Mouse (Mus musculus) heart, postnatal 25 days (tissue): ENCODE measurements around the gene Fam214b. TPM values are rescaled to one million over a fixed set of nuclear protein-coding genes. Genes with fewer than 3 reads are reported as not detected.
A peak's percentile ranks its signal among the peaks of the same experiment; 100 is the strongest.

Experiments
- DNase-seq: peaks from one replicate; pipeline ENCODE4 v3.0.0; 2022; ENCODE audit warnings: low spot score
- intact Hi-C: fragments of 180-260 bp; cut with DNase I; formaldehyde crosslinking; loops from one replicate; pipeline ENCODE4 v1.15.1; 2025
- total RNA-seq, 2 experiments: library from RNA; stranded (reverse); gene quantifications; 2 replicates each; pipeline ENCODE4 v1.2.3; 2021

Gene Fam214b
- total RNA-seq, 2 experiments from 2014 or later = 27.7 to 32.8 TPM

DNA sequence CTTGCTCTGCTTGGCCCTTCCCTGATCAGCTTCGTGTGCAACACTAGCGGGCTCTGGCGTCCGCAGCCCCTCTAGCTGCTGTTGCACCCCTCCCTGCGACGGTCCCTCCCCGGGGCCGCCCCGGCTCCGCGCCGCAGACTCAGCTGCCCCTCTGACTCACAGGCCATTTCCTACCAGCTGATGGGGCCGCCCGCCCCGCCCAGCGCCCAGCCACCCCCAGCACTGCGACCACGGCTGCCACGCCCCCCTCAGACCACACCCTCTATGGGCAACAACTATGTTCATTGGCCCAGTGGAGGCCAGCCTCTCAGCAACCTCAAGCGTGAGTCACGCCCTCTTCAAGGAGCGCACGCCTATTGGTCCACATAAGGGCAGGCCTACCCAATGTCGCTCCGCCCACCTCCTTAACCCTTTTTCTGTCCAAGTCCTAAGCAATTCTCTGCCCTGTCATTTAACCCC, 5.9 kb downstream of the Fam214b start:
- peak; percentile 93 for DNase-seq
- intact Hi-C loops = no loop called here

DNA sequence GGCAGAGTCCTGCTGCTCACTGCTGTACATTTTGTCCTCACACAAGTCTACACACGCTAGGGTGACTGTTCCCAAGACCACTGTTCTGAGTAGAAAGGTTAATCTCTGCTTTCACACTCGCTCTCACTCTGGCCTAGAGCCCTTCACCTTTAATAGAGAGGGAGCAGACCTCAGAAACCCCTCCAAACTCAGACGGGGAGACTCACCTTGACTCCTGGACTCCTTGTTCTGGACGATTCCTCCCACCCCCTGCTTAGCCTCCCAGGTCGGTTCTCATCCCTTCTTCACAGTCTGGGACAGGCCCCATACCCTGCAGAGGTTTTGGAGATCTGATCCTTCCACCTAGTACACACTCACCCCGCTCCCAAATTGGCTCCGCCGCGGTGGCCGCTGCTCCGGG, 6.4 kb downstream of the Fam214b start:
- intact Hi-C loops = no loop called here
- DNase-seq = no peak

DNA sequence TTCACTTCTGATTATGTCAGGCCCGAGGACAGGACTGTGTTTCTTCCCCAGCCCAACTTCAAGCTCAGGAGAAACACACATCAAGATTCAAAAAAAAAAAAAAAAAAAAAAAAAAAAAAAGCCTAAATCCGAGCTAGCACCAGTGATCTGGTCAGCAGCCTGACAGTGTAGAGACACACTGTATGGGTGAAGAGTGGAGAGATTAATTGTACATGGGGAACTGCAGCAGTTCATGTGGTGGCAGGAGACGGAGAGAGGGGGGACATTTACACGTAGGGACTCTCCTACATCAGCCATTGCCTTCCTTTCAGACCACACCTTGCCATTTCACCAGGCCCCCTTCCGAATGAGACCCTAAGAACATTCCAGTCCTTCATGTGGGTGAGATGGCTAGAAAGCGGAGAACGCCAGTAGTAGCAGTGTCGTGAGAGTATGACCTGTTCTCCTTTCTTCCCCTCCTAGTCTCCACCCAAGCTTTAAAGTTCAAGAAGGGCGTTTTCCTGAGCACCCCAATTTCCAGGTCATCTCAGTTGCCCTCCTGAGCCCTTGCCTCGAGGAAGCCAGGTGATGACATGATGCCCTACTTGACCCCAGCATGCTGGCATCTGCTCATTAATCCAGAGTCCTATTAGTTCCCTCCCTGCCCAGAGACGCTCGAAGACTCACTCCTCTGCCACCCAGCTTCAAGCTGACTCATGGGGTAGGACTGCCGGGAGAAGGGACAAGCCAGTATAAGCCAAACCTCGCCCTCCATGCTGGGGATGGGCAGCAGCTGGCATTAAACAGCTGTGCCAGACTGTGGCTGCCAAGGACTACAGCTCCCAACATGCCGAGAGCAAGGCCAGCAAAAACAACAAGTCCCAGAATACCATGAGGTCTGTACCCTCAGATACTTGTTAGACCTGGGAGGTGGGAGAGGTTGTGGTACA, 7.2 kb downstream of the Fam214b start:
- peak; percentile 31 for DNase-seq
- intact Hi-C loops = no loop called here

DNA sequence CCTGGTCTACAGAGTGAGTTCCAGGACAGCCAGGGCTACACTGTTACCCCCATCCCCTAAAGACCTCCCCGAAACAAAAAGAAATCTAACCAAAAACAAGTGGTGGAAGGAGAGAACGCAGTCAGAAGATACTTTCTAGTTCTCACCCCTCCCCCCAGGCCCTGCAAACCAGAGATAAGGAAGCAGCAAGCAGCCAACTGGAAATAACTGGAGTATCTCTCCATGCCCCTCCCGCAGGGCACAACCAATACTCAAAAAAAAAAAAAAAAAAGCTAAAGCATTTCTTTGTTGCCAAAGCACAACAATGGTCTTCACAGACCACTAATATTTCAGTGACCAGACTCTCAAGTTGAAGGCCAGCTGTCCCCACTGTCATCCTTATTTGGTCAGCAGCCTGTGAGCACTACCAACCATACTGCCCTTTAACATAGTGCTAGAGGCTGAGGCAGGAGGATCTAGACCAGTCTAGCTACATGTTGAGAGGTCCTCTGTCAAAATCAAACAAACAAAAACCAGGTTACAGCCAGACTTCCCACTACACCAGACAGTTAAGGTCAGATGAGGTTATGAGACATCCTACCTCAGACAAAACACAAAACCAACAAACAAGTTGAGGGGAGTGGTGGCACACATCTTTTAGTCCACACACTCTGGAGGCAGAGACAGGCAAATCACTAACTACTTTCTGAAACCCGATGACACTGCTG, 8.0 kb downstream of the Fam214b start:
- DNase-seq = no peak
- intact Hi-C loops = no loop called here

DNA sequence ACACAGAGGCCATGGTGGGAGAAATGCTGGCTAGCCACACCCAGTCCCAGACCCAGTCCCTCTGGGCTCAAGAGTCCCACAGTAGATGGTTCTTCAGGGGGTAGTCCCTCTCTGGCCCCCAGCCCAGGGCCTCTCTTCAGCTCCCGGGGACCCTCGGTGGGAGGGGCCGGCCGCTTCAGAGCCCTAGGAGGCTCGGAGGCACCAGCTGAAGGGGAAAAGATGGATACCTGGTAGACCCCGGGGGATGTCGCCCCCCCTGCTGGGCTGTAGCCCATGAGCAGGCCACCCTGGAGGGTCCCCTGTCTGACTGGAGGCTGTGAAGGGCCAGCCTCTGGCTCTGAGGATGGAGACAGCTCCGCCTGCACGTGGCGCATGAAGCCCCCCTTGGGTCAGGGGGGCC, 9.7 kb downstream of the Fam214b start:
- intact Hi-C loops = no loop called here
- DNase-seq = no peak

DNA sequence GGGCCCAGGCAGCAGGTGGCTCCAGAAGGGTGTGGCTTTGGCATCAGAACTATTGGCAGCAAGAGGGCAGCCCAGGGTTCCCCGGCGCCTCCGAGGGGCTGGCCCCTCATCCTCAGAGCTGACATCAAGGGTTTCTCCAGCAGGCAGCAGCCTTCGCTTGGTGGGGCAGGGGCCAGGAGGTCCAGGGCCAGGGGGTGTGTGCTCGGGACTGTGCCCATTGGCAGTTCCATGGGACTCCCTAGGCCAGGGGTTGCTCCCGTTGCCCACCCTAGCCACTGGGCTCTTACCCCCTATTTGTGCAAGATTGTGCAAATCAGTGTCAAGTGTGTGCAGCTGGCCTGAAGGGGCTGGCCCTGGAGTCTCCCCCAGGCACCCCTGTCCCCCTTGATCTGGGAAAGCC, 10.2 kb downstream of the Fam214b start:
- intact Hi-C loops = no loop called here
- no peak for DNase-seq

DNA sequence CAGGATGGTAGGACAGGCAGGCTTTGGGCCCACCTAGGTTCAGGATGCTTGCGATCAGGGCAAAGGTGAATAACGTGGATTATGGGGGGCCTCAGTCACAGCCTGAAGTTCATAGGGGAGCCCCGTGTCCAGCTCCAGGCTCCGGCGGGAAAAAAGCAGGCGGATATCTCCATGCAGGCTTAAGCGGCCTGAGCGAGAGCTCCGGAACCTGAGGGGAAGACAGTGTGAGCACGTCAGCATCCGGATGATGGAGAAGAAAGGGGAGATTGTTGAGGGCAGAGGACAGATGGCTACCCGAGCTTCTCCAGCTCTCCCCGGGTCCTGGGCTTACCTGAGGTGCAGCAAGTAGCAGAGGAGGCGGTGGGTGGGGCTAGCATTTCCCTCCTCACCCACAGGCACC, 12.5 kb downstream of the Fam214b start:
- intact Hi-C loops = no loop called here
- no peak for DNase-seq

DNA sequence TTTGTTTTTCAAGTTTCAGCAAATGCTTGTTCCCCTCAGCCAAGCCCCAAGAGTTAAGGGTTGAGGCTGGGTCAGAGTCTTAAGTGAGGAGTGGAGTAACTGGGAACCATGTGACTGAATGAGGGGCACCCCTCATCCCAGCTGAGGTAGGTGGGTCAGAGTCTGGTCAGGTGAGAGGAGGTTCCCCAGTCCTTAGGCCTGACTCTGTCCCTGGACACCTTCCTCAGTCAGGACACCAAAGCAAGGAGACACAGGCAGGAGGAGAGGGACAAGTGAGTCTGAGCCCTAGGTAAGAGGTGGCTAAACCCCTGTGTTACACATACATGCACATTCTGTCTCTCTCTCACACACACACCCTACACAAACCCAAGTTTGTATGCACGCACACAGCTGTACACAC, 13.5 kb downstream of the Fam214b start:
- DNase-seq = no peak
- intact Hi-C loops = no loop called here

DNA sequence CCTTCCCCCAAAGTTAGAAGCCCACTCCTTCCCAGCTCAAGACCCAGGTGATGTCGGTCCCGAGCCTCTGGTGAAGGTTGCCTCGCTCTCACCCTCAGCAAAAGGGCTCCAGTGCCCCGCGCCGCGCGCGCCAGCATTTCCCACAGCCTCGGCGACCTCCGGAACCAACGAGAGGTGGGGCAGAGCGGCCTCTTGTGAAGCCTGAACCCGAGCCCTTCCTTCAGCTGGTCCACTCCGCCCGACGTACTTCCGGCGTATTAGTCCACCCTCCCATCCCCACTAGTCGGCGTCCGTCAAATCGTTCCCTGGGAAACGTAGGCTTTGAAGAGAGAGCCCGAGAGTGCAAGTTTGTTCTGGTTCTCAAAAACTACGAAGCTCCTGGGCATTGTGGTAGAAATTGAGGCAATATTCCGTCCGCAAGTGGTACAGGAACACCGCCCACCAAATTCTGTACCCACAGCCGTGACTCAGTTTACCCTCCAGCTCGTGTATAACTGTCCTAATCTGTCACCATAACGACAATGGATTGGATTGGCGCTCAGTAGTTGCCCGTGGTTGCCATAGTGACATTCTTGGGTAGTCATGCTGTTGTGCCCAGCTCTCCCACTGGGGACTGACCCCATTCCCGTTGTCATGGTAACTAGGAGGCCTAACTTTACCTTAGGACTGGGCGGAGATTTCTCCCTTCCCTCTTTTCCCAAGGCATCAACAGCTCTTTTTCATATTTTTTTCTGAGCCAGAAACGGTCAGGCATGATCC, 14.6 kb downstream of the Fam214b start, which contains the start of gene Stoml2:
Stoml2 (minus strand) TSS at position 474 of the 759 bp plus-strand sequence.
- intact Hi-C loops = no loop called here
- DNase-seq = peak; percentile 82

DNA sequence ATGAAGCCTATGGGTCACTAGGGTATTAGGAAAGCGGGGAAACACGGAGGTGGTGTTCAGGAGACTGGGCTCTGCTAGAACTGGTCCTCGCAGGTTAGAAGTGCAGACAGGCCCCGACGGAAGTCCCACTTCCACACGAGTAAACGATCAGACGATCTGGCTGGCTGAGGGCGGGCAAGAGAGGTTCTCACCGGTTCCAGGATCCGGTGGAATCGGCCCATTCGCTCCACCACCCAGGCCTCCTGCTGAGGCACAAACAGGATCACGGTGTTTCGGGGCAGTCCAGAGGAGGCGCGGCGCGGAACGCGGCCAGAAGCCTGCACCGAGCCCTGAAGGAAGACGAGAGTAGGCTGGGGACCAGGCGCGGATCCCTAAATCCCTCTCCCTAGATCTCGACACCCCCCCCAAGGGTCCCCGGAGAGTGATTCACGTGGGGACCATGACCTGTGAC, 15.2 kb downstream of the Fam214b start:
- intact Hi-C loops = no loop called here
- no peak for DNase-seq

DNA sequence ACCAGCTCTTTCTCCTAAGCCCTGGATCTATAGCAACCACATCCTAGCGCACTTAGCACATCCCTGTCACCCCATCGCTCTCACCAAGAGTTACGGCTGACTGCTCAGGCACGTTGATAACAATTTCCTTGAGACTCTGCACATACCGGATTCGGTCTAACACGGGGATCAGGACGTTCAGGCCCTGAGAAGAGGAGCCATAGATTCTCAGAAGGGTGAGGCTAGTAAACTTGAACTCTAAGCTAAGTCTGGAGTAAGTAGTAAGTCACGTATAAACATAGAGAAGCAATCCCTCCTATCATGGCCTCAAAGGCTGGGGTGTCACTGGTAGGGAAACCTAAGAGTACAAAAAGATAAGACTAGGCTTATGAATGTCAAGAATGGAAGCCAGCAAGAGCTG, 15.7 kb downstream of the Fam214b start:
- intact Hi-C loops = no loop called here
- DNase-seq = no peak

DNA sequence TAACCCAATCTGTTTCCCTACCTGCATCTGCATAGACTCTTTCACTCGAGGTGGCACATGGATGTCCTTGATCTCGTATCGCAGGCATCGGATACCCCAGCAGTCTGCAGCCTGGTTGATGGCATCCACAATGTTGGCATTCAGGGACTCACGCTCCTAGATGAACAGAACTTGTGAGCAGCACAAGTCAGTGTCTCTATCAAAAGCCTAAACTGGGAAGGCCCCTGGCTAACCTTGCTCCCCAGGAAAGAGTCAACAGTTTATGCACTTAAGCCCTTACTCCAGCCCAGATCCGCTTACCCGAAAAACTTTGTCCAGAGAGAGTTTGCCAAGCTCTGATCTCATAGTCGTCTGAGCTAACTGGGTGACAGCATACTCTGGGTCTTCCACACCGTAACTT, 16.3 kb downstream of the Fam214b start:
- intact Hi-C loops = no loop called here

DNA sequence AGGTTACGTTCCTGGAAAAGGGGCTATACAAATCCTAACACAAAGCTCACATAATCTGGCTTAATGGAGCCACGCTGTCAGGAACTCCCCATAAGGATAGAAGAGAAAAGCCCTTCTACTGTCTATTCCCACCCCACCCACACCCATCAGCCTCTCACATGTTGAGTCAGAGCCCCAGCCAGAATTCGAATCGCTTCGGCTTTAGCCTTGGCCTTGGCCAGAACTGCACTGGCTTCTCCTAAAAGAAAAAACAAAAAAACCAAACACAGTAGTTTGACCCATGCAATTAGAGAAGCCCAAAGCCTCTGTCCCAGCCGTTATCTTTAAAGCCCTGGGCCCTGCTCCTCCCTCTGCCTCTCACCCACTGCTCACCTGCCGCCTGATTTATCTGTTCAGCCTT, 16.9 kb downstream of the Fam214b start:
- DNase-seq = no peak
- intact Hi-C loops = no loop called here

More for the DNA sequence above, 16.3 kb downstream of the Fam214b start:
- DNase-seq = no peak

DNA sequence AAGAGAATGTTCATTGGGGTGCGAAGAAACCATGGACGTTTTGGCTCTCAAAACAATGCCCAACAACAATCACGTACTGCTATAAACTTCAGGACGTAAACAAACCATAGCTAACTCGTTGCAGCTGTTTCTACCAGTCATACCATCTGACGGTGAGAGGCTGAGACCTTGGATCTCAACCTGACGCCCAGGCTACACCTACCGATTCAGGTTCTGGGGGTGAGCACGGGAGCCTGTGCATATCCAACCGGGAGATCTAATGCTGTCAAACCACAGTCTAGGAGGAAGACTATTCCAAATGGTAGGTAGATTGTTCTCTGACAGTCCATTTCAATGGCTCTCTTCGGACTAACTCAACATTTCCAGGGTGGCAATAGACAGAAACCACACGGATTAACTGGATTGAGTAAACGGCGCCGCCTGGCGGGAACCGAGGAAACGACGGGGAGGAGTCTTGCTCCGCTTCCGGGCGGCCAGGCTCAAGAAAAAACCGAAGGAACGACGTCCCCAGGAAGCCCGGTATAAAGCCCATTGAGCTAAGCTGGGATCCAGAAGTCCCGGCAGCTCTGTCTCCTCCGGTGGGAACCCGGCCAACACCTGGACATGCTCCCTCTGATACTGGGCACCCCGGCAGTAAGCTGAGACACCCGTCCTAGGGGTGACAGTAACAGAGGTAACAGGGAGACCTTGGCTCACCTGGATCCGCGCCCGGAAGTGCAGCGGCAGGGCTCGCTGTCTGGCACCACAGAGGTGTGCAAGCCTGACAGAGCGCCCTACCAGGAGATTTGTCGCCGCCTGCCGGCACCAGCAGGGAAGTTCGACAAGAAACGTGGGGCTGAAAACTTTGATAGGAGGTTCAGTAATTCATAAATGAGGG, 20.7 kb downstream of the Fam214b start, which contains the start of gene Pigo:
Pigo (minus strand) TSS at position 736 of the 877 bp plus-strand sequence.
- intact Hi-C loops = loop anchor here (1.0 kb wide), 1 partner anchor 19 kb away; no protein-coding TSS in a partner anchor

DNA sequence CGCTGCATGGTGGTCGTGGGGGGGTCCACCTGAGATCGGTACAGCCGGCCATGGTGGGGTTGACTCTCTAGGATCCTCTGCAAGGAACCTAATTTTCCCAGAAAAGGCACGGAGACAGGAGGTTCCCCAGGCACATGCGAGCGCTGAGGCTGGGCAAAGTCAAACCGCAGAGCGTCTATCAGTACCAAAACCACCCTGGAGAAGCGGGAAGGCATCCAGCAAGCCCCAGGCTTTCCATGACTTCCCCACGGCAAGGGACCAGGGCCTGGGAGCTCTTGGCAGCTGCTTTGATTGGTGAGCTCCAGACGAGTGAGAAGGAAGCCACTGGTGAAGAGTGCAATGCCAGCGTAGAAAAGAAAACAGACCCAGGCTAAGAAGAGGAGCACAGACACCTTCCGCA, 21.3 kb downstream of the Fam214b start:
- intact Hi-C loops = loop anchor here (1.0 kb wide), 1 partner anchor 18 kb away; no protein-coding TSS in a partner anchor
- no peak for DNase-seq

More for the DNA sequence above, 20.7 kb downstream of the Fam214b start, which contains the start of gene Pigo:
- DNase-seq = peak; percentile 83

DNA sequence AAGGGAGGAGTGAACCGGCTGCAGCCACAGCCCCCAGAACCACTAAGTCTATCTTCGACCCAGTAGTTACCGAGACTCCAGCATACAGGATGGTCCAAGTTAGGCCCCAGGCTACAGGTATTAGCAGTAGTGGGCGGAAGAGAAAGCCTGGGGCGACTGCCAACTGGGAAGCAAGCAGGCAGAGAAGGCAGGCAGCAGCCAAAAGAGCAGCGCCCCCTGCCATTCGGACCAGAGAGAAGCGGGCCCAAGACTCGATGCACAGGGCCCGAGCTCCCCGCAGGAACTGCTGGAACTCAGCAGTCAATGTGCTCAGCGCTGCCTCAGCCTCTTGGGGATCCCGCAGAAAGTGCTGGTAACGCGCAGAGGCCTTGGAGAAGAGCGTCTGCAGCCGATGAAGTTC, 24.7 kb downstream of the Fam214b start:
- DNase-seq = no peak
- intact Hi-C loops = no loop called here

DNA sequence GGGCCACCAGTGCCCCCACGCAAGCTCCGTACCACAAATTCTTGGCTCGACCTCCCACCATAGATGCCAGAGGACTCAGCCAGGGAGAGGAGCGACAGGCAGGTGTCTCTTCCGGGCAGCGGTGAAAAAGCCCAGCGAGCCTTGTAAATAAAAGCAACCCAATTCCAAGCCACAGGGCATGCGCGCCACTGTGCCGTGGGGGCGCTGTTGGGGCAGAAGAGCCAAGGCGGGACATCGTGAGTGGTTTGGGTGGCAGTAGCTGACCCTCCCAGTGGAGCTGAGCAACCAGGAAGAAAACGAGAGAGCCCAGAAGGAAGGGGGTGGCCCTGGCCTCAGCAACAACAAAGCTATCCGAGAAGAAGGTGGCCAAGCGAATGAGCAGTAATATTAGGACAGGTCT, 25.1 kb downstream of the Fam214b start:
- intact Hi-C loops = no loop called here
- DNase-seq = no peak

DNA sequence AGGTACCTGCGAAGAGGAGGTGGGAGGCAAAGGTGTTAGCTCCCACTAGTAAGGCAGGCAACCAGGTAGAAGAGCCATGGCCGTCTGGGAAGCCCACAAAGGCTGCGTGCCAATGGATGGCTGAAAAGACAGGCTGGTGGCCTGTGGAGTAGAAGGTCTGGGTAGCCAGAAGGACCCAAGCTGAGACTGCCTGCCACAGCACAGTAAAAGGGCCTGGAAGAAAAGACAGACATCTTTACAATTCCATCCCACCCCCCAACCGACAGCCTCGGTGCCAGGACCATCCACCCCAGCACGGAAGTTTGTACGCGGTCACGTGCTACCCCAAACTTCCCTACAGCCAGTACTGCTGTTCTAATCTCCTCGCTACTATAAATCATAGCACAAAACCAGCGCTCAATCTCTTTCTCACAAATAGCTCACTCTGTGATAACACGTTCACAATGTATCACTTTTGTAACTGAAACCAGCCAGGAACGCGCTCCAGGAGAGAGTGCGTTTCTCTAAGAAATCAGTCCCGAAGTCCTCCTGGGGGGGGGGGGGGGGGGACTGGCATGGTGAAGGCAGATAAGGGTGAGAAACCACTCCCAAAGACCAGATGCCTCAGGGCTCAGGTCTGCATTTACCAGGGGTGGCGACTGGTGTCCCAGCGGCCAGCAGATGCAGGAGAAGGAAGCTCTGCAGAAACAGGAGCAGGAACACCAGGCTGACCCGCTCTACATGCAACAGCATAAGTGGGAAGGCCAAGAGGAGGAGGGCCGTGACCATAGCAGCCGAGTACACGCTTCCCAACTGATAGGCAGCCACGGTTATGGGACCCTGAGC, 26.2 kb downstream of the Fam214b start:
- intact Hi-C loops = no loop called here
- DNase-seq = no peak
